Mouse (Mus musculus) embryonic facial prominence, embryonic 11.5 days (tissue): ENCODE data around the gene Ltc4s. TPM values are rescaled to one million over a fixed set of nuclear protein-coding genes. Genes with fewer than 3 reads are reported as not detected.

Experiments used
- ATAC-seq: fragments of 200-750 bp; cut with Nextera tagmentation; replicated peaks from 2 replicates; pipeline ENCODE4 v1.8.0; 2017; ENCODE audit warnings: low read depth; ENCODE audit not compliant: insufficient number of reproducible peaks, low FRiP score, low TSS enrichment
- DNase-seq: peaks from one replicate; pipeline ENCODE4 v3.0.0-alpha.2; 2015; ENCODE audit warnings: low spot score
- H3K27ac ChIP-seq: fragments of 300-500 bp; sonication (generic); replicated peaks from 2 replicates; pipeline ENCODE4 v1.5.1; 2014; ENCODE audit warnings: mild to moderate bottlenecking, low read depth, low read length, control low read depth
- H3K27me3 ChIP-seq: fragments of 300-500 bp; sonication (generic); 2 replicates; pipeline ENCODE4 v1.6.1; 2014; ENCODE audit warnings: mild to moderate bottlenecking, low read length, moderate library complexity, mixed read lengths; ENCODE audit not compliant: control insufficient read depth, insufficient read depth
- H3K36me3 ChIP-seq: fragments of 300-500 bp; sonication (generic); replicated peaks from 2 replicates; pipeline ENCODE4 v1.6.1; 2014; ENCODE audit warnings: low read depth, mild to moderate bottlenecking, low read length, moderate library complexity, mixed read lengths; ENCODE audit not compliant: control insufficient read depth, insufficient read depth
- H3K4me1 ChIP-seq: fragments of 300-500 bp; sonication (generic); 2 replicates; pipeline ENCODE4 v1.6.1; 2014; ENCODE audit warnings: low read length, mixed read lengths; ENCODE audit not compliant: control insufficient read depth, insufficient read depth
- H3K4me2 ChIP-seq: fragments of 300-500 bp; sonication (generic); 2 replicates; pipeline ENCODE4 v1.6.1; 2014; ENCODE audit warnings: low read depth, mild to moderate bottlenecking, control low read depth, low read length, moderate library complexity
- H3K4me3 ChIP-seq: fragments of 300-500 bp; sonication (generic); 2 replicates; pipeline ENCODE4 v1.5.1; 2014; ENCODE audit warnings: low read depth, low read length, control low read depth
- H3K9ac ChIP-seq: fragments of 300-500 bp; sonication (generic); replicated peaks from 2 replicates; pipeline ENCODE4 v1.6.1; 2014; ENCODE audit warnings: mild to moderate bottlenecking, control low read depth, low read length
- H3K9me3 ChIP-seq: fragments of 300-500 bp; sonication (generic); replicated peaks from 2 replicates; pipeline ENCODE4 v1.6.1; 2016; ENCODE audit warnings: mild to moderate bottlenecking, low read length, inconsistent platforms, mixed read lengths; ENCODE audit not compliant: control insufficient read depth
- WGBS: fragments of 180-500 bp; shearing (Covaris S2); extraction: QIAGEN DNeasy Blood & Tissue Kit; methylation state at CpG from one replicate; pipeline ENCODE4 v1.1.7; 2014; 5-methylcytosine and 5-hydroxymethylcytosine counted together
- polyA plus RNA-seq: library from polyadenylated mRNA; unstranded; fragments of >200 nt; fragmentation: Nextera tagmentation; extraction: Ambion mirVana; gene quantifications from 2 replicates; pipeline ENCODE4 v1.2.1, GENCODE M21; 2014

Gene Ltc4s
- polyA plus RNA-seq, 1 experiment from 2014 or later = 0.36 TPM

- H3K4me3 ChIP-seq = no peak overlapping the region
- H3K27ac ChIP-seq = no peak overlapping the region
- H3K9me3 ChIP-seq = no peaks in the 10 kb centered on the region
- H3K4me1 ChIP-seq = no peaks in the 10 kb centered on the region
- H3K27me3 ChIP-seq = no peaks in the 10 kb centered on the region
- ATAC-seq (no peak), DNase-seq (no peak)
- no peak overlapping the region for H3K9ac ChIP-seq
- peaks cover 13% of the 10 kb centered on the region for H3K36me3 ChIP-seq
- no peak overlapping the region for H3K4me2 ChIP-seq
- 91% methylated on average over 2 of the region's 2 CpGs for WGBS
Measured at GRCm38 (mm10) chr11:50198916-50199315, 39.5 kb downstream of the Ltc4s start.

DNA sequence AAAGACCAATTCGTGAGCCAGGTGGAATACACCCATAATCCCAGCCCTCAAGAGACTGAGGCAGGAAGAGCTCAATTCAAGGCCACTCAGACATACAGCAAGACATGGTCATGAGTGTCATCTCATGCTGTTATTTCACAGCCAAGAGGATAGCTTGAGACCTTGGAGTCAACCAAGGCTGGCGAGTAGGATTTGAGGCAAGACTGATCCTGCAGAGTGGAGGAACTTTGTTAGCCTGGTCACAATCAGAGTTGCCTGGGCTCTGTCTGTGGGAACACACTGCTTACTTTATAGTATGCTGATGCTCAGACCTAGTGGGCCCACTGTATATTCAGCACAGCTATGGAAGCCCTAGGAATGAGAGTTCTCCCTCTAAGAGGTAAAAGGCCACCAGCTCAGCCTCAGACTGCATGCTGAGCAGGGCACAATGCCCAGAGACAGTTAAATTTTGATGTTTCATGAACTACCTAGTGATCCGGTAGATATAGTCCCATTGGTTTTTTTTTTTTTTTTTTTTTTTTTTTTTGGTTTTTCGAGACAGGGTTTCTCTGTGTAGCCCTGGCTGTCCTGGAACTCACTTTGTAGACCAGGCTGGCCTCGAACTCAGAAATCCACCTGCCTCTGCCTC lies 40.1 kb downstream of the Ltc4s start:
- H3K36me3 ChIP-seq = peaks cover 13% of the 10 kb centered on the region
- no peaks in the 10 kb centered on the region for H3K4me1 ChIP-seq
- H3K4me3 ChIP-seq = no peak overlapping the region
- ATAC-seq (no peak), DNase-seq (no peak)
- H3K9ac ChIP-seq = no peak overlapping the region
- H3K27me3 ChIP-seq = no peaks in the 10 kb centered on the region
- 88% methylated on average over 3 of the region's 5 CpGs for WGBS
- no peak overlapping the region for H3K27ac ChIP-seq
- no peak overlapping the region for H3K4me2 ChIP-seq
- H3K9me3 ChIP-seq = no peaks in the 10 kb centered on the region

- DNase-seq = no peak
- no peak overlapping the region for H3K4me3 ChIP-seq
- WGBS = 93% methylated on average over 4 of the region's 4 CpGs
- peaks cover 13% of the 10 kb centered on the region for H3K36me3 ChIP-seq
- no peaks in the 10 kb centered on the region for H3K9me3 ChIP-seq
- no peak overlapping the region for H3K4me2 ChIP-seq
- ATAC-seq = no peak
- no peaks in the 10 kb centered on the region for H3K27me3 ChIP-seq
- H3K4me1 ChIP-seq = no peaks in the 10 kb centered on the region
- no peak overlapping the region for H3K27ac ChIP-seq
- H3K9ac ChIP-seq = no peak overlapping the region
Measured at GRCm38 (mm10) chr11:50197500-50197899, 40.9 kb downstream of the Ltc4s start.

- ATAC-seq (no peak), DNase-seq (no peak)
- Histone ChIP-seq H3K9me3 (no peaks in the 10 kb centered on the region), H3K4me3 (no peak overlapping the region), H3K4me1 (no peaks in the 10 kb centered on the region), H3K9ac (no peak overlapping the region), H3K4me2 (no peak overlapping the region), H3K27me3 (no peaks in the 10 kb centered on the region), H3K36me3 (no peaks in the 10 kb centered on the region), H3K27ac (no peak overlapping the region)
- 85% methylated on average over 4 of the region's 4 CpGs for WGBS
Measured at GRCm38 (mm10) chr11:50194793-50195192, 43.6 kb downstream of the Ltc4s start.

- ATAC-seq (no peak), DNase-seq (no peak)
- no peaks in the 10 kb centered on the region for H3K36me3 ChIP-seq
- no peaks in the 10 kb centered on the region for H3K4me1 ChIP-seq
- no peaks in the 10 kb centered on the region for H3K27me3 ChIP-seq
- no peak overlapping the region for H3K4me3 ChIP-seq
- H3K9ac ChIP-seq = no peak overlapping the region
- 78% methylated on average over 7 of the region's 7 CpGs for WGBS
- H3K4me2 ChIP-seq = no peak overlapping the region
- H3K27ac ChIP-seq = no peak overlapping the region
- no peaks in the 10 kb centered on the region for H3K9me3 ChIP-seq
Measured at GRCm38 (mm10) chr11:50194070-50194469, 44.3 kb downstream of the Ltc4s start.

GRCm38 (mm10) chr11:50192278-50192677 lies 46.1 kb downstream of the Ltc4s start:
- WGBS = 84% methylated on average over 3 of the region's 3 CpGs
- DNase-seq (no peak), ATAC-seq (no peak)
- H3K36me3 ChIP-seq = no peaks in the 10 kb centered on the region
- H3K27me3 ChIP-seq = no peaks in the 10 kb centered on the region
- no peak overlapping the region for H3K27ac ChIP-seq
- no peaks in the 10 kb centered on the region for H3K9me3 ChIP-seq
- no peak overlapping the region for H3K4me3 ChIP-seq
- H3K9ac ChIP-seq = no peak overlapping the region
- no peaks in the 10 kb centered on the region for H3K4me1 ChIP-seq
- no peak overlapping the region for H3K4me2 ChIP-seq

DNA sequence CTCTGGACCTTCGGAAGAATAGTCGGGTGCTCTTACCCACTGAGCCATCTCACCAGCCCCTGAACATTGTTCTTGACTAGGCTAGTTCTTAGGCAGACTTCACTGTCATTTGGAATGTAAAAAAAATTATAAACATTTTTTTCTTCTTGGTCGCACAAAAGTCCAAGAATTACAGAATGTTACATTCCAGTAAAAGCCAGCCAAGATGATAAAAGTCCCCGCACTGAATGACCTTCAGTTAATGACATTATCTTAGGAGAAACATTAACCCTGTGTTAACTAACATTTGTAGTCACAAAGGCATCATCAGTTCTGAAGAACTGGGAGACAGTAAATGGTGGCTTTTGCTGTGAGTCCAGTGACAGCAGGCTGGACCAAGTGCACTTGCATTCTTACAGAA lies 48.1 kb downstream of the Ltc4s start:
- 87% methylated on average over 4 of the region's 4 CpGs for WGBS
- no peak overlapping the region for H3K27ac ChIP-seq
- H3K4me1 ChIP-seq = no peaks in the 10 kb centered on the region
- H3K36me3 ChIP-seq = no peaks in the 10 kb centered on the region
- DNase-seq = no peak
- no peak for ATAC-seq
- H3K4me2 ChIP-seq = no peak overlapping the region
- no peak overlapping the region for H3K9ac ChIP-seq
- no peaks in the 10 kb centered on the region for H3K27me3 ChIP-seq
- no peak overlapping the region for H3K4me3 ChIP-seq
- no peaks in the 10 kb centered on the region for H3K9me3 ChIP-seq

DNA sequence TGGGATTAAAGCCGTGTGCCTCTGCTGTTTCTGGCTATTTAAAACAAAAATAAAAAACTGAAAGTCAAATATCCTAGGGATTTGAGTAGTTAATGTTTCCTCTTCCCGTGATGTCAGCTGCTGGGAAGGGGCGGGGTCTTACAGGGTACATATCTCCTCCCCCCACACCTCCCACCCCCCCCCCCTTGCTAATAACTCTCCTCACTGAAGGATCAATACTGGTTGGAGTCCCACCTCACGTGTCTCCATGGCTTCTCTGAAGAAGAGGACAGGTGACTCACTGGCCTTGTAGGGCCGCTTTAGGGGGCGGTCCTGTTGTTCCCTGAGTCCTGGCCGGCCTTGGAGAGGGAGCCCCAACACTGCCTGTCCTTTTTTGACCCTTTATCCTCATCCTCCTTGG lies 49.7 kb downstream of the Ltc4s start:
- Histone ChIP-seq H3K9ac (no peak overlapping the region), H3K4me2 (no peak overlapping the region), H3K27me3 (no peaks in the 10 kb centered on the region), H3K9me3 (no peaks in the 10 kb centered on the region), H3K4me1 (no peaks in the 10 kb centered on the region), H3K4me3 (no peak overlapping the region), H3K36me3 (no peaks in the 10 kb centered on the region), H3K27ac (no peak overlapping the region)
- no peak for ATAC-seq
- no peak for DNase-seq
- 81% methylated on average over 7 of the region's 7 CpGs for WGBS
